Comparison of ENCODE assay signal across 14 mouse cellular contexts in the genomic region with DNA sequence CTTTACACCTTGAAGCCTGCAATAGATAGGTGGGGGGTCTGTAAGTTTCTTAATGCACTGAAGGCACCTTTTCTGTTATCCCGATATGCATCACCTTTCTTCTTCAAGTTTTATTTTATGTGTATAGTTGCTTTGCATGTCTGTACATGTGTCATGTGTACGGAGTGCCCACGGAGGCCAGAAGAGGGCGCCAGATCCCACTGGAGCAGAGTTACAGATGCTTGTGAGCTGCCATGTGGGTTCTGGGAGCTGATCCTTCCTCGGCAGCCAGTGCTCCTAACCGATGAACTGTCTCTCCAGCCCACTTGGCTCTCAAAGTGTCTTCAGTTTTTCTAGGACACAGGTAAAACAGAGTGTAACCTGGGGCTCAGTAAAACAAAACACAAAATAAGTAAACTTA. TPM values are rescaled to one million over a fixed set of nuclear protein-coding genes. Genes with fewer than 3 reads are reported as not detected.
A peak's percentile ranks its signal among the peaks of the same experiment; 100 is the strongest.
DNase-seq lines count a peak whose midpoint lies in the region; ATAC-seq and TF ChIP-seq lines count a peak whose summit lies in the region.
"Had no signal": no experiment of that assay in that cellular context is flagged by ENCODE, and none has a peak within 500 bp of the region (broad histone marks: within the 10 kb centered on the region; RNA-seq: fewer than 3 reads in every experiment).

No protein-coding gene starts in this region.

- H3K4me1 ChIP-seq in kidney, adult 2 months (ENCODE audit: control insufficient read depth, insufficient read depth, low read length), result no peaks in the 10 kb centered on the region
- no peaks in the 10 kb centered on the region for H3K4me1 ChIP-seq in kidney, embryonic 15.5 days
- peaks cover 2 to 3% of the 10 kb centered on the region in 2 experiments; a peak in 1 of 4 replicates for H3K4me1 ChIP-seq in ES-E14 (ENCODE audit: control insufficient read depth in 2 of 2, insufficient read depth in 2 of 2, low read length in 2 of 2, poor library complexity in 1 of 2)
- no peaks in the 10 kb centered on the region for H3K4me1 ChIP-seq in cerebellum, adult 2 months (ENCODE audit: control insufficient read depth, insufficient read depth, low read length)

- no peak overlapping the region for H3K9ac ChIP-seq in kidney, embryonic 15.5 days
- no peak overlapping the region for H3K9ac ChIP-seq in ES-E14 (ENCODE audit: insufficient read depth, low read depth, low read length, poor library complexity, severe bottlenecking)

- H3K27me3 ChIP-seq in kidney, adult 2 months (replicated peaks; ENCODE audit: control insufficient read depth, insufficient read depth, low read length), result no peaks in the 10 kb centered on the region
- H3K27me3 ChIP-seq in kidney, embryonic 15.5 days, result no peaks in the 10 kb centered on the region
- H3K27me3 ChIP-seq in cerebellum, adult 2 months (ENCODE audit: control insufficient read depth, insufficient read depth, low read length), result no peaks in the 10 kb centered on the region; the same call in 1 of the 2 replicates

- no peak overlapping the region for H3K4me3 ChIP-seq in kidney, adult 2 months (ENCODE audit: insufficient read depth, low read depth, low read length)
- H3K4me3 ChIP-seq in kidney, embryonic 15.5 days (replicated peaks), result no peak overlapping the region
- H3K4me3 ChIP-seq in ES-E14 (ENCODE audit: insufficient read depth in 1 of 2, low read depth in 1 of 2, low read length in 2 of 2, poor library complexity in 1 of 2, severe bottlenecking in 1 of 2), result no peak overlapping the region
- H3K4me3 ChIP-seq in cerebellum, adult 2 months (replicated peaks; ENCODE audit: insufficient read depth, low read depth, low read length), result no peak overlapping the region
- H3K4me3 ChIP-seq: gastrocnemius, adult 2 months; myocyte had no signal

- TF ChIP-seq CTCF in kidney, adult 2 months (conservative IDR thresholded peaks at IDR 0.05; ENCODE audit: insufficient read depth, insufficient read length, low read depth, low read length), result 0 out of 2 replicates have a peak, but pooled peaks have one; percentile 16
- TF ChIP-seq CTCF in cerebellum, adult 2 months (IDR thresholded peaks at IDR 0.05; ENCODE audit: borderline replicate concordance, insufficient read depth, low read depth, low read length), result no peak

- in situ Hi-C loops in ES-E14 (cut with MboI; ENCODE audit: low sequenced_read_pairs in 2 of 2, unreplicated experiment in 2 of 2), result no loop called here

- no peak for ATAC-seq in kidney, embryonic 15.5 days (replicated peaks; ENCODE audit: low FRiP score)

- DNase-seq in kidney, adult 2 months, result no peak
- peak; percentile 47 for DNase-seq in A20 (ENCODE audit: low read depth, low spot score)
- DNase-seq in ES-E14 (ENCODE audit: low read depth, low spot score), result peak; percentile 71
- DNase-seq in forelimb bud, embryonic 11.5 days (ENCODE audit: low read depth, low spot score), result peak; percentile 8
- DNase-seq in ovary, adult 18-20 months (ENCODE audit: low spot score), result no peak
- no peak for DNase-seq in cerebellum, adult 2 months
- DNase-seq: cerebellum, adult 11 months; gastrocnemius, adult 2 months; heart, postnatal 36 days; kidney, postnatal 14 days; retina, postnatal 1 day had no signal

- H3K4me2 ChIP-seq in kidney, embryonic 15.5 days, result no peak overlapping the region

- H3K36me3 ChIP-seq in kidney, adult 2 months (ENCODE audit: control insufficient read depth, insufficient read depth, low read length), result no peaks in the 10 kb centered on the region
- no peaks in the 10 kb centered on the region for H3K36me3 ChIP-seq in kidney, embryonic 15.5 days
- no peaks in the 10 kb centered on the region for H3K36me3 ChIP-seq in ES-E14 (ENCODE audit: control insufficient read depth, insufficient read depth, low read length, poor library complexity, severe bottlenecking)

- TF ChIP-seq POLR2A in kidney, adult 2 months (IDR thresholded peaks at IDR 0.05; ENCODE audit: low read depth, low read length), result no peak
- TF ChIP-seq POLR2A in cerebellum, adult 2 months (IDR thresholded peaks at IDR 0.05; ENCODE audit: borderline replicate concordance, insufficient read depth, low read length), result no peak

- no peaks in the 10 kb centered on the region for H3K9me3 ChIP-seq in kidney, embryonic 15.5 days (replicated peaks)
- H3K9me3 ChIP-seq in ES-E14 (ENCODE audit: control insufficient read depth, insufficient read depth, low read depth, low read length), result no peaks in the 10 kb centered on the region

- H3K27ac ChIP-seq in kidney, adult 2 months (ENCODE audit: insufficient read depth, low read depth, low read length), result no peak overlapping the region
- H3K27ac ChIP-seq in kidney, embryonic 15.5 days, result no peak overlapping the region
- H3K27ac ChIP-seq in ES-E14 (ENCODE audit: insufficient read depth, low read depth, low read length, poor library complexity, severe bottlenecking), result no peak overlapping the region
- H3K27ac ChIP-seq in cerebellum, adult 2 months (ENCODE audit: insufficient read depth, low read length), result no peak overlapping the region
- H3K27ac ChIP-seq: gastrocnemius, adult 2 months had no signal

- 78% methylated on average over 6 of the region's 6 CpGs for WGBS in kidney, adult 2 months
- 74% methylated on average over 6 of the region's 6 CpGs for WGBS in kidney, embryonic 15.5 days
- WGBS in cerebellum, adult 2 months, result 76% methylated on average over 6 of the region's 6 CpGs

TF ChIP-seq in ES-E14, 5 proteins besides CTCF, POLR2A, EP300 and RAD21:
- TF ChIP-seq CHD2 (IDR thresholded peaks at IDR 0.05; ENCODE audit: low read depth, low read length) (no peak), ZNF384 (IDR thresholded peaks at IDR 0.05; ENCODE audit: low read depth, low read length) (no peak), ZC3H11A (IDR thresholded peaks at IDR 0.05; ENCODE audit: borderline replicate concordance, low read depth, low read length) (no peak), MAFK (IDR thresholded peaks at IDR 0.05; ENCODE audit: insufficient read depth, low read depth, low read length) (no peak), HCFC1 (IDR thresholded peaks at IDR 0.05; ENCODE audit: borderline replicate concordance, insufficient read depth, low read length) (no peak)

RNA-seq across cellular contexts. Expression of gene Ccr8, which starts 10.7 kb away (rescaled TPM):
- 0.10 and 0.33 TPM in 2 replicates for polyA plus RNA-seq in kidney, adult 2 months (2012; rRNA removed)
- 0.18 TPM in 1 of 2 replicates, not detected in the other for polyA plus RNA-seq in kidney, embryonic 15.5 days (2015; fragmentation: Nextera tagmentation; extraction: Ambion mirVana)
- 0.40 and 1.3 TPM in 2 replicates for total RNA-seq in ES-E14 (2012; rRNA removed)
- polyA plus RNA-seq in cerebellum, adult 2 months (2012; rRNA removed), result not detected in 2 replicates
- total RNA-seq: gastrocnemius, adult 2 months; heart, postnatal 36 days; left cerebral cortex, postnatal 14 days had no signal
- polyA plus RNA-seq: myocyte had no signal

RNA-seq across cellular contexts. Expression of gene Cx3cr1, which starts 11.6 kb away (rescaled TPM):
- 5.5 and 6.1 TPM in 2 replicates for polyA plus RNA-seq in kidney, adult 2 months (2012; rRNA removed)
- polyA plus RNA-seq in kidney, embryonic 15.5 days (2015; fragmentation: Nextera tagmentation; extraction: Ambion mirVana), result 6.6 and 7.3 TPM in 2 replicates
- 0.09 TPM in 1 of 2 replicates, not detected in the other for total RNA-seq in ES-E14 (2012; rRNA removed)
- polyA plus RNA-seq in cerebellum, adult 2 months (2012; rRNA removed), result 8.6 and 9.0 TPM in 2 replicates
- polyA plus RNA-seq: myocyte had no signal

RNA-seq across cellular contexts. Expression of gene Slc25a38, which starts 28.9 kb away (rescaled TPM):
- 49.6 and 52.0 TPM in 2 replicates for polyA plus RNA-seq in kidney, adult 2 months (2012; rRNA removed)
- polyA plus RNA-seq in kidney, embryonic 15.5 days (2015; fragmentation: Nextera tagmentation; extraction: Ambion mirVana), result 32.4 and 37.1 TPM in 2 replicates
- total RNA-seq in ES-E14 (2012; rRNA removed), result 37.4 and 39.5 TPM in 2 replicates
- 30.3 and 30.5 TPM in 2 replicates for polyA plus RNA-seq in cerebellum, adult 2 months (2012; rRNA removed)

RNA-seq across cellular contexts. Expression of gene Rpsa, which starts 46.2 kb away (rescaled TPM):
- polyA plus RNA-seq in kidney, adult 2 months (2012; rRNA removed), result 1,195 and 1,310 TPM in 2 replicates
- polyA plus RNA-seq in kidney, embryonic 15.5 days (2015; fragmentation: Nextera tagmentation; extraction: Ambion mirVana), result 1,407 and 1,464 TPM in 2 replicates
- 2,665 and 2,882 TPM in 2 replicates for total RNA-seq in ES-E14 (2012; rRNA removed)
- 691 and 736 TPM in 2 replicates for polyA plus RNA-seq in cerebellum, adult 2 months (2012; rRNA removed)

RNA-seq across cellular contexts. Expression of gene Xirp1, which starts 57.8 kb away (rescaled TPM):
- polyA plus RNA-seq in kidney, adult 2 months (2012; rRNA removed), result 0.18 and 0.94 TPM in 2 replicates
- polyA plus RNA-seq in kidney, embryonic 15.5 days (2015; fragmentation: Nextera tagmentation; extraction: Ambion mirVana), result 0.38 and 0.41 TPM in 2 replicates
- 0.05 and 0.13 TPM in 2 replicates for total RNA-seq in ES-E14 (2012; rRNA removed)
- polyA plus RNA-seq in cerebellum, adult 2 months (2012; rRNA removed), result 0.03 and 0.05 TPM in 2 replicates

Comparison
In these comparisons a context has a peak if more than half of its experiments do, and no peak if none do; other contexts are left out.
1. DNase-seq: peak in A20 (single experiment), ES-E14 (single experiment) and forelimb bud, embryonic 11.5 days (single experiment); none in kidney, adult 2 months (single experiment), ovary, adult 18-20 months (single experiment) and cerebellum, adult 2 months (0 of 2).